Mouse (Mus musculus): ENCODE data around the gene Tmem110. TPM values are rescaled to one million over a fixed set of nuclear protein-coding genes. Genes with fewer than 3 reads are reported as not detected.
A peak's percentile ranks its signal among the peaks of the same experiment; 100 is the strongest.

The Tmem110 gene
- total RNA-seq, 2 experiments from 2014 or later: 23.4 to 24.2 TPM

GRCm38 (mm10) chr14:30881718-30882108 lies 56.3 kb downstream of the Tmem110 start:
- intact Hi-C loops (cut with DNase I): loop anchor here (2.0 kb wide), 1 partner anchor 61 kb away; the partner anchor contains the start of gene Itih1
- DNase-seq (ENCODE audit: low spot score in 2 of 2): no peak

DNA sequence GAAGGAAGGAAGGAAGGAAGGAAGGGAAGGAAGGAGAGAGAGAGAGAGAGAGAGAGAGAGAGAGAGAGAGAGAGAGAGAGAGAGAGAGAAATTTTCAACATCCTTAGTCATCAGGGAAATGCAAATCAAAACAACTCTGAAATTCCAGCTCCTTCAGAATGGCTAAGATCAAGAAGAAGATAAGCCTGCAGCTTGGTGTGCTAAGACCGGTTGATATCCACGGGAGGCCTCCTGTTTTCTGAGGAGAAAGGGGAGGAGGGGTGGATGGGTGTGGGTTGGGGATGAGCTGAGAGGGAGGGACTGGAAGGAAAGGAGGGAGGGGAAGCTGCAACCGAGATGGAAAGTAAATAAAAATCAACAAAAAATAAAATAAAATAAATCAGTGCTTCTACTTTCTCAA lies 59.9 kb downstream of the Tmem110 start:
- DNase-seq (ENCODE audit: low spot score in 2 of 2): no peak
- intact Hi-C loops (cut with DNase I): no loop called here

- no peak for DNase-seq (ENCODE audit: low spot score in 2 of 2)
- intact Hi-C loops (cut with DNase I): no loop called here
Measured at GRCm38 (mm10) chr14:30886204-30886603, 60.8 kb downstream of the Tmem110 start, which contains the start of gene Itih4. Gene Itih4, plus strand, starts transcription at chr14:30886476.

- no peak for DNase-seq (ENCODE audit: low spot score in 2 of 2)
- intact Hi-C loops (cut with DNase I): no loop called here
Measured at GRCm38 (mm10) chr14:30888271-30888732, 62.9 kb downstream of the Tmem110 start.

- DNase-seq (ENCODE audit: low spot score in 2 of 2): no peak
- intact Hi-C loops (cut with DNase I): no loop called here
Measured at GRCm38 (mm10) chr14:30899972-30900371, 74.6 kb downstream of the Tmem110 start.

DNA sequence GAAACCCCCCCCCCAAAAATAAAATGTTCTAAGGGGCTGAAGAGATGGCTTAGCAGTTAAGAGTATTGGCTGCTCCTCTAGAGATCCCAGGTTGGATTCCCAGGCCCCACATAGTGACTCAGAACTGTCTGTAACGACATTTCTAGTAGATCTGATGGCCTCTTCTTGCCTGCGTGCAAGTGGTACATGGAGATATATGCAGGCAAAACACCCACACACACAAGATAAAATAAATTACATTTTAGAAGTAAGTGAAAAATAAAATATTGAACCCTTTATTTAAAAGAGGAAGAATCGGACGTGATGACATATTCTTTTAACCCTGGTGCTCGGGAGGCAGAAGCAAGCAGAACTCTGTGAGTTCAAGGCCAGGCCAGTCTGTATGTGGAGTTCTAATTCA lies 77.2 kb downstream of the Tmem110 start:
- intact Hi-C loops (cut with DNase I): no loop called here
- no peak for DNase-seq (ENCODE audit: low spot score in 2 of 2)

DNA sequence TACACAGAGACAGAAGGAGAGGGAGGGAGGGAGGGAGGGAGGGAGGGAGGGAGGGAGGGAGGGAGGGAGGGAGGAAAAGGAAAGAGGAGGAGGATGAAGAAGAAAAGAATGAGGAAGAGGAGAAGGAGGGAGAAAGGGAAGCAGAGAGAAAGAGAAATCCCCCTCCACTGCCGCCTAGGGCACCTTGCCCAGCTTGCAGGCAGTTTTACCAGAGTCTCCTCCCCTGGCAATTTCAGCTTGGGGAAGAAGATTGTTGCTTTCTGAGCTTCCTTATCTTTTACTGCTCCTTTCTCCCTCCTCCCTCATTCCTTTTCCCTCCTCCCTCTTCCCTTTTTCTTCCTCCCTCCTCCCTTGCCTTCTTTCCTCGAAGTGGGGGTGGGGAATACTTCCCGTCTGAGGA lies 77.6 kb downstream of the Tmem110 start:
- DNase-seq (ENCODE audit: low spot score in 2 of 2): no peak
- intact Hi-C loops (cut with DNase I): no loop called here

DNA sequence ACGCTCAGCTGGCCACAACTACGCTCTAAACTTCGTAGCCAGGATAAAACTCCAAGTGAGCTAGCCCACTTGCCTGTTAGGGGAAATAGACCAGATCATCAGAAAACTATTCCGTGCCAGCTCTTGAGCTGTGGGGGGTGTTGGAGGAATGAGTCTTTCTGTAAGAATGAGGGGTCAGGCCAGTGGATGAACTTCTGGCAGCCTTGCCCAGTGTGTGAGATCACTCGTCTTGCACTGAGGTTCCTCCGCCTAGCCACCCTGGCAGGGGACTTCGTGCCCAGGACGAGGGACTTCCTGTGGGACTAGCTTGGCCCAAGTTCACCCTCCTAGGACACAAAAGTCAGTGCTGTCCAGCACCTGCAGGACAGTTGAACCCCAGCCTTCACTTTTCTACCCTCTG lies 78.9 kb downstream of the Tmem110 start:
- DNase-seq (ENCODE audit: low spot score in 2 of 2): no peak
- intact Hi-C loops (cut with DNase I): no loop called here

- DNase-seq (ENCODE audit: low spot score in 2 of 2): no peak
- intact Hi-C loops (cut with DNase I): no loop called here
Measured at GRCm38 (mm10) chr14:30906001-30906400, 80.6 kb downstream of the Tmem110 start.

DNA sequence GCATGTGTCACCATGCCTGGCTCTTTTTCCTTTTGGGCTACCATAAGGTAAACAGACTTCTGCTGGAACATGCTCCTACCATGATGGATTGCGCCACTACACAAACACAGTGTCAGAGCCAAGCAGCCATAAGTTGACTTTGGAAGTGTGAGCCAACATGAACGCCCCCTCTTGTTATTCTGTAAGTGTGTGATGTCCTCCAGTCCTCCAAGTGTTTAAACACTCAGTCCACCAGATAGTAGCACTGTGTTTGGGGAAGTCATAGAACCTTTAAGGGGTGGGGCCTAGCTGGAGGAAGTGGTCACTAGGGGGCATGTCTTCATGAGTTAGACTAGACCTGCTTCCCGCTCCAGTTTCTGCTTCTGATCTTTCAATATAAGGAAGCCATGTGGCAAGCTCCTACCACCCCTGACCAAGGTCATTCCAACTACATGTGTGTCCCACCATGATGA lies 82.5 kb downstream of the Tmem110 start:
- intact Hi-C loops (cut with DNase I): no loop called here
- DNase-seq (ENCODE audit: low spot score in 2 of 2): no peak

GRCm38 (mm10) chr14:30911141-30911540 lies 85.8 kb downstream of the Tmem110 start:
- intact Hi-C loops (cut with DNase I): no loop called here
- DNase-seq (ENCODE audit: low spot score in 2 of 2): no peak

DNA sequence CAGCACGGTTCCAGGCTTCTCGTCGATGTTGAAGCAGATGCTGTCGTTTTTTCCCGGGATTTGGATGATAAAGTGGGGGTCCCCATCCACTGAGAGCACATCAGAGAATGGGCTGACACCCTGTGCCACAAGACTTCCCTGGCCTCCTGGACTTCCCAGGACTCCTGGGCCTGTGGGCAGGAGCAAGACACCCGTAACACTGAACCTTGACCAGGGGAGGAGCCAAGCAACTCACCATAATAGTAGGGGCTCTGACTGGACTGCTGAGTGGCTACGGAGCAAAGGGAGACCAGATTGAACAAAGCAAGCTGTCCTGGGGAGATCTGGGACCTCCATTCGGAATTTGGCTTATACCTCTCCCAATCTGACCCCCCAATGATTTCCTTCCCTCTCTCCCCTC lies 87.3 kb downstream of the Tmem110 start:
- DNase-seq (ENCODE audit: low spot score in 2 of 2): no peak
- intact Hi-C loops (cut with DNase I): no loop called here

DNA sequence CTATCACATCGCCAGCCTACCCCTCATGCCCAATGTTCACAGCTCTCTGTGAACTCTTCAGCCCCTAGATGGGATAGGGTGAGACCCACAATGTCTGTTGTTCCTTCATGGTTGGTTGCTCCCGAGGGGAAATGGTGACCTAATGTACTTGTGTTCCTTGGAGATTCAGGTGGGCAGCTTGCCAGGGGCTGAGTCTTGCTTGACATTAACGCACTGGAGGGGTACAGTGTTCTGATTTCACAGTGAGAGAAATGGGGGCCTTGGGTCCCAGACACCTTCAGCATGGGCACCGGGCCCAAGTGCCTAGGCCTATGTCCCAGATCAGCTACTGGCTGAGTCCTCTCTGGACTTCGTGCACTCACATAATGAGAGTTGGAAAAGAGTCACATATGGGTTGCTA lies 88.0 kb downstream of the Tmem110 start:
- no peak for DNase-seq (ENCODE audit: low spot score in 2 of 2)
- intact Hi-C loops (cut with DNase I): no loop called here

DNA sequence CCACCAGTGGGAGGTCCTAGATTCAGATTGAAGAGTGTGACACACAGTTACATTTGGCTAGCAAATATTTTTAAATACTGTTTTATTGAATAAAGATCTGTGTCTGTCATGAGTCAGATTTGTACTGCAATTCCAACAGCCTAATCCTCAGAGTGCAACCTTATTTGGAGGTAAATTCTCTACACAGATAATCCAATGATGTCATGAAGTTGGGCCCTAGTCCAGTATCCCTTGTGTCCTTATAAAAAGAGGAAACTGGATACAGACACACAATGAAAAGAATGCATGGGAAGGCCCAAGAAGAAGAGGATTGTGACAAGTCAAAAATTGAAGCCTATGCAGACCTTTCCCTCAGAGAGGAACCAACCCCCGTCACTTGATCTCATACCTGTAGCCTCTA lies 91.1 kb downstream of the Tmem110 start:
- intact Hi-C loops (cut with DNase I): no loop called here
- DNase-seq (ENCODE audit: low spot score in 2 of 2): no peak

DNA sequence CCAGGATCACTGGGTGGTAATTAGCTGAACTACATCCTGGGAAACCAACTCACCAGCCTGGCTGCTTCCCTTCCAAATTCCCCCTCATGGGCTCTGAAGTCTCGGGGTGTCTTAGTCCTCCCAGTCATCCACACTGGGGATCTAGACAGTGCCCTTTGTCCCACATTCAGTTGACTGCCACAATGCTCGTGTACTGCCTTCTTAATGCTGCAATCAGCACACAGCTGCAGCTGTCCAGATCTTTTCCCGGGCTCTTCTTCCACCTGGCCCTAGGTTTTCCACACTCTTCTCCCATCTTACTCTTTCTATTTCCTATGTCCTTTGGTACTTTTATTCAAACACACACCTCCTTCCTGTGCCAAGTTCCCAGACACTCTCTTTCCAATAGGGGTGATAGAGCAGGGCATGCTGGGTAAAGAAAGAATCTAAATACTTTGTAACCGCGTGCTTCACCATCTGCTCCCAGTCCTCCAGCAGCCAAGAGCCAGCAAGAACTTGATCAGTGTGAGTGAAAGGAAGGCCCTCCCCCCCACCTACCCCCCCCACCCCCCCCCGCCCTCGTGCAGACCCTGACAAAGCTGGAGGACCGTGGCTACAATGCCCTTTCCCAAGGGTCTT lies 96.8 kb downstream of the Tmem110 start:
- no peak for DNase-seq (ENCODE audit: low spot score in 2 of 2)
- intact Hi-C loops (cut with DNase I): no loop called here

GRCm38 (mm10) chr14:30923375-30924105 lies 98.2 kb downstream of the Tmem110 start, which contains the start of gene Itih3:
Gene Itih3, minus strand, starts transcription at chr14:30923760.
- intact Hi-C loops (cut with DNase I): no loop called here

DNA sequence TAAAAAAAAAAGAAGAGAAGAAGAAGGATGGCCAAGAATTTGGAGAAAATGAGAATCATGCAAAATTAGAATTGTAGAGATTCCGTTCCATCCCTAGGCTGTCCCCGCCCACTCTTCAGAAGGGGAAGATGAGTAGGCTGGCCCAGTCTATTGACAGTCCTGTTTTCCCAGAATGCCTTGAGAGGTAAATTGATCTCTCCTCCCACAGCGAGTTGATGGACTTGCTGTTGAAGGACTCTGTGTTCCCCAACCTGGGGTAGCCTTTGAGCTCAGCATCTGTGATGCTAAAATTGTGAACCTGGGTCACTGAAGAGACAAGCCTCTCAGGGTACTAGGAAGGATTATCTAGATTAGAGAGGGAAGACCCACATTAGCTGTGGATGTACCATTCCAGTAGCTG lies 100.1 kb downstream of the Tmem110 start:
- no peak for DNase-seq (ENCODE audit: low spot score in 2 of 2)
- intact Hi-C loops (cut with DNase I): no loop called here

More at GRCm38 (mm10) chr14:30923375-30924105, 98.2 kb downstream of the Tmem110 start, which contains the start of gene Itih3:
- DNase-seq (ENCODE audit: low spot score in 2 of 2): peak; percentile 16 to 18

Data from left cerebral cortex, postnatal 36 days (tissue).